ENCODE assay signal across 11 mouse cellular contexts in genomic region chr10:68061249-68061615, GRCm38 (mm10).
DNase-seq lines count a peak whose midpoint lies in the region; ATAC-seq and TF ChIP-seq lines count a peak whose summit lies in the region.
"Had no signal": no experiment of that assay in that cellular context is flagged by ENCODE, and none has a peak within 500 bp of the region (broad histone marks: within the 10 kb centered on the region; RNA-seq: fewer than 3 reads in every experiment).

No protein-coding gene starts in this region.

- peak overlapping the region; percentile 36 for H3K4me2 ChIP-seq in kidney, embryonic 15.5 days
- no peak overlapping the region for H3K4me2 ChIP-seq in hindbrain, embryonic 12.5 days (replicated peaks)
- no peak overlapping the region for H3K4me2 ChIP-seq in midbrain, embryonic 15.5 days
- H3K4me2 ChIP-seq: embryonic facial prominence, embryonic 15.5 days had no signal

- no peak for TF ChIP-seq CTCF in left cerebral cortex, adult 2 months (IDR thresholded peaks at IDR 0.05)

- no peak overlapping the region for H3K4me3 ChIP-seq in kidney, embryonic 15.5 days (replicated peaks)
- no peak overlapping the region for H3K4me3 ChIP-seq in hindbrain, embryonic 12.5 days
- no peak overlapping the region for H3K4me3 ChIP-seq in midbrain, embryonic 15.5 days
- H3K4me3 ChIP-seq in left cerebral cortex, adult 2 months: no peak overlapping the region
- H3K4me3 ChIP-seq: embryonic facial prominence, embryonic 15.5 days; myocyte had no signal

- peak overlapping the region; percentile 85 for H3K27ac ChIP-seq in kidney, embryonic 15.5 days
- 0 out of 2 replicates have a peak overlapping the region, but pooled peaks have one; percentile 55 for H3K27ac ChIP-seq in hindbrain, embryonic 12.5 days
- H3K27ac ChIP-seq in midbrain, embryonic 15.5 days: peak overlapping the region; percentile 57; the same call in 1 of the 2 replicates
- H3K27ac ChIP-seq in left cerebral cortex, adult 2 months: no peak overlapping the region
- H3K27ac ChIP-seq: embryonic facial prominence, embryonic 15.5 days; liver, embryonic 14.5 days had no signal

- no peak for DNase-seq in kidney, adult 9 months
- peak; percentile 12 for DNase-seq in hindlimb bud, embryonic 11.5 days (ENCODE audit: extremely low spot score, low read depth, low spot score)
- no peak for DNase-seq in left cerebral cortex, adult 2 months (ENCODE audit: extremely low spot score in 1 of 2, low spot score in 2 of 2)
- DNase-seq in retina, embryonic 14.5 days (ENCODE audit: low spot score): no peak

- intact Hi-C loops in left cerebral cortex, adult 2 months (cut with DNase I): no loop called here

- H3K4me1 ChIP-seq in kidney, embryonic 15.5 days: peaks cover 9% of the 10 kb centered on the region
- H3K4me1 ChIP-seq in hindbrain, embryonic 12.5 days: peaks cover 22% of the 10 kb centered on the region
- peaks cover 11% of the 10 kb centered on the region for H3K4me1 ChIP-seq in midbrain, embryonic 15.5 days
- H3K4me1 ChIP-seq: embryonic facial prominence, embryonic 15.5 days had no signal

- no peaks in the 10 kb centered on the region for H3K27me3 ChIP-seq in kidney, embryonic 15.5 days
- no peaks in the 10 kb centered on the region for H3K27me3 ChIP-seq in hindbrain, embryonic 12.5 days
- H3K27me3 ChIP-seq in midbrain, embryonic 15.5 days (replicated peaks): no peaks in the 10 kb centered on the region
- H3K27me3 ChIP-seq: embryonic facial prominence, embryonic 15.5 days had no signal

- no peaks in the 10 kb centered on the region for H3K9me3 ChIP-seq in kidney, embryonic 15.5 days (replicated peaks)
- H3K9me3 ChIP-seq in hindbrain, embryonic 12.5 days (replicated peaks): no peaks in the 10 kb centered on the region
- H3K9me3 ChIP-seq in midbrain, embryonic 15.5 days: no peaks in the 10 kb centered on the region
- H3K9me3 ChIP-seq: embryonic facial prominence, embryonic 15.5 days had no signal

- no peaks in the 10 kb centered on the region for H3K36me3 ChIP-seq in kidney, embryonic 15.5 days
- H3K36me3 ChIP-seq in hindbrain, embryonic 12.5 days: no peaks in the 10 kb centered on the region
- no peaks in the 10 kb centered on the region for H3K36me3 ChIP-seq in midbrain, embryonic 15.5 days (replicated peaks)
- H3K36me3 ChIP-seq: embryonic facial prominence, embryonic 15.5 days had no signal

- H3K9ac ChIP-seq in kidney, embryonic 15.5 days: no peak overlapping the region
- no peak overlapping the region for H3K9ac ChIP-seq in hindbrain, embryonic 12.5 days
- H3K9ac ChIP-seq in midbrain, embryonic 15.5 days: no peak overlapping the region
- H3K9ac ChIP-seq: embryonic facial prominence, embryonic 15.5 days; liver, embryonic 14.5 days had no signal

- WGBS in kidney, embryonic 15.5 days: 26% methylated on average over 8 of the region's 8 CpGs
- WGBS in hindbrain, embryonic 12.5 days: 58% methylated on average over 8 of the region's 8 CpGs
- WGBS in midbrain, embryonic 15.5 days: 28% methylated on average over 8 of the region's 8 CpGs

- ATAC-seq in kidney, embryonic 15.5 days (replicated peaks; ENCODE audit: low FRiP score): no peak
- ATAC-seq in hindbrain, embryonic 12.5 days (ENCODE audit: low FRiP score): no peak
- ATAC-seq in midbrain, embryonic 15.5 days (replicated peaks): no peak
- no peak for ATAC-seq in inflammation-experienced regulatory T-cells, adult 6 months
